Mouse (Mus musculus): ENCODE data around the gene Stpg3. TPM values are rescaled to one million over a fixed set of nuclear protein-coding genes. Genes with fewer than 3 reads are reported as not detected.
A peak's percentile ranks its signal among the peaks of the same experiment; 100 is the strongest.

Gene Stpg3
- total RNA-seq, 1 experiment: 0.45 TPM

DNA sequence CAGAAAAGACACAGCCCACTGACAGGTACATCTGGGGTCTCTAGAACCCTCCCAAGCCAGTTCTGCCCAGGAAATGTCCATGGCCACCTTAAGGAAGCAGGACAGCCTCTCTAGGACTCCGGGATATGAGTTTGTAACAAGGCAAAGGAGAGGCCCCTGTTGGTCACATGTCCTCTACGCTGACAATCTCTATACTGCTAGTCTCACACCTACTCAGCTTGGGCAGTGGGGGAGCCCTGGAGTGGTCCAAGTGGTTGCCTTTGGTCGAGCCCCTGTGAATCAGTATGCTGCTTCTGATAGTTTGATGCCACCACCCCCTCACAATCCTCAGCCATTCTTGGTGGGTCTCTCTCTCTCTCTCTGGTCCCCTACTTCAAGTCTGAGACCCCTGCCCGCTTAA, 47.0 kb downstream of the Stpg3 start:
- Histone ChIP-seq H3K9ac (ENCODE audit: insufficient read depth, low read depth, low read length, poor library complexity, severe bottlenecking) (no peak overlapping the region), H3K4me1 (ENCODE audit: control insufficient read depth in 2 of 2, insufficient read depth in 2 of 2, low read length in 2 of 2, poor library complexity in 1 of 2) (peaks cover 6 to 25% of the 10 kb centered on the region in 2 experiments; a peak in 3 of 4 replicates), H3K36me3 (ENCODE audit: control insufficient read depth, insufficient read depth, low read length, poor library complexity, severe bottlenecking) (no peaks in the 10 kb centered on the region), H3K9me3 (ENCODE audit: control insufficient read depth, insufficient read depth, low read depth, low read length) (no peaks in the 10 kb centered on the region), H3K4me3 (ENCODE audit: insufficient read depth in 1 of 2, low read depth in 1 of 2, low read length in 2 of 2, poor library complexity in 1 of 2, severe bottlenecking in 1 of 2) (peak overlapping the region; percentile 24 to 44; a peak in 2 of 4 replicates), H3K27ac (ENCODE audit: insufficient read depth, low read depth, low read length, poor library complexity, severe bottlenecking) (no peak overlapping the region)
- no peak for DNase-seq (ENCODE audit: low read depth, low spot score)
- in situ Hi-C loops (cut with MboI; ENCODE audit: low sequenced_read_pairs in 2 of 2, unreplicated experiment in 2 of 2): no loop called here
- TF ChIP-seq ZNF384 (IDR thresholded peaks at IDR 0.05; ENCODE audit: low read depth, low read length): no peak
- TF ChIP-seq CHD2 (IDR thresholded peaks at IDR 0.05; ENCODE audit: low read depth, low read length): no peak
- no peak for TF ChIP-seq ZC3H11A (IDR thresholded peaks at IDR 0.05; ENCODE audit: borderline replicate concordance, low read depth, low read length)
- no peak for TF ChIP-seq MAFK (IDR thresholded peaks at IDR 0.05; ENCODE audit: insufficient read depth, low read depth, low read length)
- no peak for TF ChIP-seq HCFC1 (IDR thresholded peaks at IDR 0.05; ENCODE audit: borderline replicate concordance, insufficient read depth, low read length)

Other genes starting within 250 kb of the Stpg3 start
- gene Mrpl41, start 239.5 kb downstream of the Stpg3 start, total RNA-seq (2012; rRNA removed): 29.2 and 38.3 TPM in 2 replicates
- gene Pnpla7, start 238.6 kb downstream of the Stpg3 start, total RNA-seq (2012; rRNA removed): 20.2 and 29.6 TPM in 2 replicates
- 9.3 and 10.4 TPM in 2 replicates for gene Nsmf, start 160.3 kb downstream of the Stpg3 start, total RNA-seq (2012; rRNA removed)
- gene Entpd8, start 134.3 kb downstream of the Stpg3 start, total RNA-seq (2012; rRNA removed): not detected in 2 replicates
- 0.22 TPM in 1 of 2 replicates, not detected in the other for gene Noxa1, start 119.5 kb downstream of the Stpg3 start, total RNA-seq (2012; rRNA removed)
- 1.9 and 2.1 TPM in 2 replicates for gene Nrarp, start 33.9 kb downstream of the Stpg3 start, total RNA-seq (2012; rRNA removed)
- 11.1 and 17.0 TPM in 2 replicates for gene Tor4a, start 17.8 kb downstream of the Stpg3 start, total RNA-seq (2012; rRNA removed)
- 50.9 and 60.9 TPM in 2 replicates for gene Nelfb, start 3.1 kb downstream of the Stpg3 start, total RNA-seq (2012; rRNA removed)
- 0.49 and 0.74 TPM in 2 replicates for gene Fam166a, start 4.1 kb upstream of the Stpg3 start, total RNA-seq (2012; rRNA removed)
- gene Tubb4b, start 10.1 kb upstream of the Stpg3 start, total RNA-seq (2012; rRNA removed): 745 and 819 TPM in 2 replicates
- gene Slc34a3, start 19.7 kb upstream of the Stpg3 start, total RNA-seq (2012; rRNA removed): 0.67 and 1.8 TPM in 2 replicates
- 0.18 and 0.21 TPM in 2 replicates for gene Rnf224, start 22.1 kb upstream of the Stpg3 start, total RNA-seq (2012; rRNA removed)
- gene Rnf208, start 27.6 kb upstream of the Stpg3 start, total RNA-seq (2012; rRNA removed): 4.8 and 6.1 TPM in 2 replicates
- gene Cysrt1, start 27.8 kb upstream of the Stpg3 start, total RNA-seq (2012; rRNA removed): 0.58 and 0.63 TPM in 2 replicates
- 14.5 and 32.9 TPM in 2 replicates for gene AL732309.1, start 32.2 kb upstream of the Stpg3 start, total RNA-seq (2012; rRNA removed)
- 20.2 and 27.8 TPM in 2 replicates for gene Tmem203, start 40.8 kb upstream of the Stpg3 start, total RNA-seq (2012; rRNA removed)
- gene Tprn, start 48.0 kb upstream of the Stpg3 start, total RNA-seq (2012; rRNA removed): 21.6 and 31.4 TPM in 2 replicates
- gene Ssna1, start 57.8 kb upstream of the Stpg3 start, total RNA-seq (2012; rRNA removed): 52.4 and 70.6 TPM in 2 replicates
- gene Anapc2, start 57.8 kb upstream of the Stpg3 start, total RNA-seq (2012; rRNA removed): 25.2 and 30.8 TPM in 2 replicates
- gene Tmem210, start 73.5 kb upstream of the Stpg3 start, total RNA-seq (2012; rRNA removed): not detected in 2 replicates
- 0.21 TPM in 1 of 2 replicates, not detected in the other for gene Lrrc26, start 75.3 kb upstream of the Stpg3 start, total RNA-seq (2012; rRNA removed)
- gene Grin1, start 104.5 kb upstream of the Stpg3 start, total RNA-seq (2012; rRNA removed): 2.5 and 8.3 TPM in 2 replicates
- gene Man1b1, start 117.7 kb upstream of the Stpg3 start, total RNA-seq (2012; rRNA removed): 73.0 and 100 TPM in 2 replicates
- gene Dpp7, start 141.7 kb upstream of the Stpg3 start, total RNA-seq (2012; rRNA removed): 60.2 and 141 TPM in 2 replicates
- 18.7 and 22.0 TPM in 2 replicates for gene Uap1l1, start 151.0 kb upstream of the Stpg3 start, total RNA-seq (2012; rRNA removed)
- gene Sapcd2, start 157.7 kb upstream of the Stpg3 start, total RNA-seq (2012; rRNA removed): 34.4 and 53.8 TPM in 2 replicates
- gene Entpd2, start 181.2 kb upstream of the Stpg3 start, total RNA-seq (2012; rRNA removed): 0.76 and 2.4 TPM in 2 replicates
- 28.3 and 43.8 TPM in 2 replicates for gene Npdc1, start 184.7 kb upstream of the Stpg3 start, total RNA-seq (2012; rRNA removed)
- 0.37 TPM in 1 of 2 replicates, not detected in the other for gene Fut7, start 208.6 kb upstream of the Stpg3 start, total RNA-seq (2012; rRNA removed)
- 12.6 and 21.9 TPM in 2 replicates for gene Abca2, start 214.1 kb upstream of the Stpg3 start, total RNA-seq (2012; rRNA removed)
- gene Clic3, start 242.2 kb upstream of the Stpg3 start, total RNA-seq (2012; rRNA removed): 0.32 and 1.5 TPM in 2 replicates
- 4.8 and 7.2 TPM in 2 replicates for gene Paxx, start 246.5 kb upstream of the Stpg3 start, total RNA-seq (2012; rRNA removed)

Data from ES-E14 (cell line).